Mouse (Mus musculus) MEL (cell line): Measurements from ENCODE around the gene Tpbgl. TPM values are rescaled to one million over a fixed set of nuclear protein-coding genes. Genes with fewer than 3 reads are reported as not detected.

Source experiments
- DNase-seq: peaks from one replicate; pipeline ENCODE4 v3.0.0; 2011; ENCODE audit warnings: low read depth, low spot score
- H3K27ac ChIP-seq: 2 replicates; pipeline ENCODE4 v1.5.1; 2012; ENCODE audit warnings: low read depth, mild to moderate bottlenecking, control low read depth, low read length, moderate library complexity; ENCODE audit not compliant: control insufficient read depth
- H3K27me3 ChIP-seq, 2 experiments: fragments of 150-350 bp in 1 of 2; sonication (generic) in 1 of 2; 2 replicates each; pipeline ENCODE4 v1.6.1; 2012; ENCODE audit warnings: low read length in 2 of 2, mild to moderate bottlenecking in 2 of 2, improper control_type of control experiment in 1 of 2, moderate library complexity in 1 of 2; ENCODE audit not compliant: insufficient read depth in 2 of 2, control insufficient read depth in 1 of 2
- H3K36me3 ChIP-seq, 2 experiments: 2 replicates each; pipeline ENCODE4 v1.6.1; 2012 to 2014; ENCODE audit warnings: low read length in 2 of 2, improper control_type of control experiment in 1 of 2, inconsistent platforms in 1 of 2, mild to moderate bottlenecking in 1 of 2; ENCODE audit not compliant: insufficient read depth in 2 of 2, control insufficient read depth in 1 of 2
- H3K4me1 ChIP-seq, 2 experiments: fragments of 150-350 bp in 1 of 2; sonication (generic) in 1 of 2; 2 replicates each; pipeline ENCODE4 v1.6.1; 2012; ENCODE audit warnings: low read length in 2 of 2, improper control_type of control experiment in 1 of 2, mild to moderate bottlenecking in 1 of 2; ENCODE audit not compliant: insufficient read depth in 2 of 2, control insufficient read depth in 1 of 2
- H3K4me3 ChIP-seq, 2 experiments: fragments of 150-350 bp in 1 of 2; sonication (generic) in 1 of 2; 2 replicates each; pipeline ENCODE4 v1.5.1; 2012; ENCODE audit warnings: low read depth in 2 of 2, low read length in 2 of 2, mild to moderate bottlenecking in 2 of 2, moderate library complexity in 2 of 2, control low read depth in 1 of 2, improper control_type of control experiment in 1 of 2; ENCODE audit not compliant: control insufficient read depth in 1 of 2, insufficient read depth in 1 of 2
- H3K79me2 ChIP-seq: 2 replicates; pipeline ENCODE4 v1.6.1; 2012; ENCODE audit warnings: mild to moderate bottlenecking, low read length, moderate library complexity; ENCODE audit not compliant: control insufficient read depth, poor library complexity, insufficient read depth
- H3K9ac ChIP-seq: 2 replicates; pipeline ENCODE4 v1.6.1; 2012; ENCODE audit warnings: low read depth, mild to moderate bottlenecking, control low read depth, low read length, moderate library complexity; ENCODE audit not compliant: control insufficient read depth, poor library complexity, severe bottlenecking
- H3K9me3 ChIP-seq: fragments of 150-350 bp; sonication (generic); replicated peaks from 2 replicates; pipeline ENCODE4 v1.6.1; 2012; ENCODE audit warnings: mild to moderate bottlenecking, low read length, improper control_type of control experiment, moderate library complexity; ENCODE audit not compliant: insufficient read depth
- CTCF ChIP-seq, 3 experiments: IDR thresholded peaks in 2 of 3; conservative IDR thresholded peaks in 1 of 3; 2 replicates each; pipeline ENCODE4 v1.5.1; 2011 to 2012; ENCODE audit warnings: low read length in 3 of 3, low read depth in 2 of 3, mild to moderate bottlenecking in 2 of 3, improper control_type of control experiment in 1 of 3, inconsistent platforms in 1 of 3, mixed read lengths in 1 of 3, moderate library complexity in 1 of 3; ENCODE audit not compliant: control insufficient read depth in 1 of 3, insufficient read depth in 1 of 3, poor library complexity in 1 of 3, severe bottlenecking in 1 of 3
- ELF1 ChIP-seq: IDR thresholded peaks from 2 replicates; pipeline ENCODE4 v1.6.1; 2014; ENCODE audit warnings: low read depth, mild to moderate bottlenecking, inconsistent platforms, low read length, improper control_type of control experiment, moderate library complexity
- EP300 ChIP-seq, 2 experiments: IDR thresholded peaks; 2 replicates each; pipeline ENCODE4 v1.6.1; 2011; ENCODE audit warnings: improper control_type of control experiment in 2 of 2, low read length in 2 of 2, low read depth in 1 of 2, mild to moderate bottlenecking in 1 of 2
- KAT2A ChIP-seq: conservative IDR thresholded peaks from 2 replicates; pipeline ENCODE4 v1.6.1; 2012; ENCODE audit warnings: low read depth, low read length, improper control_type of control experiment, inconsistent platforms
- MAX ChIP-seq: IDR thresholded peaks from 2 replicates; pipeline ENCODE4 v1.6.1; 2011; ENCODE audit warnings: low read length, improper control_type of control experiment
- MXI1 ChIP-seq: IDR thresholded peaks from 2 replicates; pipeline ENCODE4 v1.6.1; 2011; ENCODE audit warnings: mild to moderate bottlenecking, low read depth, low read length, improper control_type of control experiment
- MYC ChIP-seq: IDR thresholded peaks from 2 replicates; pipeline ENCODE4 v1.6.1; 2011; ENCODE audit warnings: low read depth, mild to moderate bottlenecking, low read length, improper control_type of control experiment, moderate library complexity
- RAD21 ChIP-seq: IDR thresholded peaks from 2 replicates; pipeline ENCODE4 v1.6.1; 2011; ENCODE audit warnings: mild to moderate bottlenecking, low read depth, low read length, improper control_type of control experiment
- SIN3A ChIP-seq: IDR thresholded peaks from 2 replicates; pipeline ENCODE4 v1.6.1; 2012; ENCODE audit warnings: low read length, improper control_type of control experiment, inconsistent platforms
- SMC3 ChIP-seq: IDR thresholded peaks from 2 replicates; pipeline ENCODE4 v1.6.1; 2011; ENCODE audit warnings: low read depth, low read length, improper control_type of control experiment
- TBP ChIP-seq: IDR thresholded peaks from 2 replicates; pipeline ENCODE4 v1.8.0; 2011; ENCODE audit warnings: low read depth, low read length, improper control_type of control experiment
- ZC3H11A ChIP-seq: IDR thresholded peaks from 2 replicates; pipeline ENCODE4 v1.6.1; 2012; ENCODE audit warnings: low read depth, mild to moderate bottlenecking, inconsistent platforms, low read length, improper control_type of control experiment
- ZKSCAN1 ChIP-seq: IDR thresholded peaks from 2 replicates; pipeline ENCODE4 v1.6.1; 2012; ENCODE audit warnings: low read depth, mild to moderate bottlenecking, inconsistent platforms, low read length, improper control_type of control experiment, moderate library complexity
- polyA plus RNA-seq, 2 experiments: library from polyadenylated mRNA; stranded (reverse) in 1 of 2; unstranded in 1 of 2; fragments of >175 nt in 1 of 2; fragments of >200 nt in 1 of 2; gene quantifications; 2 replicates each; pipeline versions ENCODE4 v1.2.1 to v1.2.4; 2012; ENCODE audit warnings: low replicate concordance in 2 of 2, low read depth in 1 of 2; ENCODE audit not compliant: insufficient read length in 2 of 2, insufficient read depth in 1 of 2, missing spikeins in 1 of 2
- total RNA-seq: library from RNA; depleted of rRNA; stranded (reverse); fragments of 300-350 nt; gene quantifications from 2 replicates; pipeline ENCODE4 v1.2.3, GENCODE M21; 2012

The Tpbgl gene
- total and polyA plus RNA-seq, 3 experiments: not detected

DNA sequence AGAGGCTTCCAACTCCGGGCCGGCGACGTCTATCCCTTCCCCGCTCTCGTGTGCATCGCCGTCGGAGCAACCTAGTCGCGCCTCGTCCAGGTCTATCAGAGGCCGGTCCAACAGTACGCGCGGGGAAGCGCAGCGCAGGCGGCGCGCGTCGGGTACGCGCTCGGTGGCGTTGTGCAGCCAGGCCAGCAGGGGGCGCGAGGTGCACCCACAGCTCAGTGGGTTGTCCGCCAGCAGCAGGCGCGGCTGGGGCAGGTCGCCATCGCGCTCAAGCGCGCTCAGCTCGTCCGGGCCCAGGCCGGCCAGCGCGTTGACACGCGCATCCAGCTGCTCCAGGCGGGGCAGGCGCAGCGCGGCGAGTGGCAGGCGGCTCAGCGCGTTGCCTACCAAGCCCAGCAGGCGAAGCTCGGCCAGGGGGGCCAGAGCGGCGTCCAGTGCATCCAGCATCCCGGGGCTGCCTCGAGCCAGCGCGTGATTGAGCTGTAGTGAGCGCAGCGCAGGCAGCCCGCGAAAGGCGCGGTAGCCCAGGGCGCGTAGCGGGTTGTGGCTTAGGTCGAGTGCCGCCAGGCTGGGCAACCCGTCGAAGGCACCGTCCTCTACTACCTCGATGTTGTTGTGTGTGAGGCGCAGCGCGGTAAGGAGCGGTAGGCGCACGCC is 1.1 kb downstream of the Tpbgl start:
- Histone ChIP-seq H3K27me3 (peaks cover 2 to 5% of the 10 kb centered on the region in 2 experiments), H3K9ac (no peak overlapping the region), H3K4me1 (no peaks in the 10 kb centered on the region), H3K36me3 (no peaks in the 10 kb centered on the region), H3K4me3 (no peak overlapping the region), H3K27ac (no peak overlapping the region), H3K79me2 (no peaks in the 10 kb centered on the region), H3K9me3 (no peaks in the 10 kb centered on the region)
- TF ChIP-seq CTCF (IDR thresholded peaks at IDR 0.05 in 2 of 3, conservative IDR thresholded peaks at IDR 0.05 in 1 of 3; ENCODE audit: control insufficient read depth in 1 of 3, insufficient read depth in 1 of 3, low read depth in 2 of 3, low read length in 3 of 3, poor library complexity in 1 of 3, severe bottlenecking in 1 of 3) (peak in 1 of 3 experiments; percentile 31; a peak in 3 of 6 replicates), EP300 (IDR thresholded peaks at IDR 0.05; ENCODE audit: low read depth in 1 of 2, low read length in 2 of 2) (no peak)
- no peak for DNase-seq

GRCm38 (mm10) chr7:99618860-99619259 is 8.0 kb downstream of the Tpbgl start:
- DNase-seq: peak; percentile 55
- Histone ChIP-seq H3K4me3 (no peak overlapping the region), H3K9ac (no peak overlapping the region), H3K79me2 (no peaks in the 10 kb centered on the region), H3K27ac (no peak overlapping the region), H3K27me3 (peaks cover 5 to 8% of the 10 kb centered on the region in 2 experiments), H3K36me3 (no peaks in the 10 kb centered on the region), H3K4me1 (no peaks in the 10 kb centered on the region), H3K9me3 (no peaks in the 10 kb centered on the region)
- 0 out of 2 replicates have a peak, but pooled peaks have one; percentile 23 for TF ChIP-seq SIN3A
- peak; percentile 86 for TF ChIP-seq ZC3H11A
- TF ChIP-seq MAX: no peak
- TF ChIP-seq TBP: no peak
- peak; percentile 90 for TF ChIP-seq SMC3
- TF ChIP-seq CTCF (IDR thresholded peaks at IDR 0.05 in 2 of 3, conservative IDR thresholded peaks at IDR 0.05 in 1 of 3; ENCODE audit: control insufficient read depth in 1 of 3, insufficient read depth in 1 of 3, low read depth in 2 of 3, low read length in 3 of 3, poor library complexity in 1 of 3, severe bottlenecking in 1 of 3): peak; percentile 36 to 76 (median 71)
- TF ChIP-seq KAT2A: no peak
- peak; percentile 80 for TF ChIP-seq RAD21

DNA sequence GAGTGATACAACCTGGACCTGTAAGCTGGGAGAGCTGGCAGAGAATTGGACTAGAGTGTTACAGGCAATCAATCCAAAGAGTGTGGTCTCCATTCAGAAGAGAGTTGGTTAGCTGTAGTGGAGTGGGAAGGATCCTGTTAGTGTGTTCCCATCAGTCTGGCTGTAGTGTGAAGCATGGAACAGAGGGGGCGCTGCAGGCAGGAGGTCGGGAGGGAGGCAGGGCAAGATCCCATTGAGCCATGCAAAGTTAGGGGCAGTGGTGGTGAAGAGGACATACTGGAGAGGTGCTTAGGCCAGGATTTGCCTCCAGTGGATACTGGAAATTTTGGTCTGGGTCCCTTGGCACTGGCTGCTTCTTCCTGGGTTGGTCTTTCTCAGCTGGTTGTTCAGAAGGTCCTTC is 8.6 kb downstream of the Tpbgl start:
- Histone ChIP-seq H3K4me1 (no peaks in the 10 kb centered on the region), H3K36me3 (no peaks in the 10 kb centered on the region), H3K27me3 (peaks cover 5 to 8% of the 10 kb centered on the region in 2 experiments)
- DNase-seq: no peak
- TF ChIP-seq RAD21: no peak
- no peak for TF ChIP-seq MAX
- TF ChIP-seq CTCF (IDR thresholded peaks at IDR 0.05 in 2 of 3, conservative IDR thresholded peaks at IDR 0.05 in 1 of 3; ENCODE audit: control insufficient read depth in 1 of 3, insufficient read depth in 1 of 3, low read depth in 2 of 3, low read length in 3 of 3, poor library complexity in 1 of 3, severe bottlenecking in 1 of 3): peak in 1 of 3 experiments; percentile 27; a peak in 2 of 6 replicates
- TF ChIP-seq ZKSCAN1: no peak
- no peak for TF ChIP-seq ELF1
- TF ChIP-seq MYC: no peak
- TF ChIP-seq MXI1: no peak
- TF ChIP-seq, all 39 proteins: peak for 1
- Histone ChIP-seq H3K79me2 (no peaks in the 10 kb centered on the region), H3K27ac (no peak overlapping the region), H3K4me3 (no peak overlapping the region), H3K9me3 (no peaks in the 10 kb centered on the region), H3K9ac (no peak overlapping the region)
